Mouse (Mus musculus) kidney, postnatal 10 days (tissue): ENCODE measurements at regions not wholly inside any gene's neighbourhood (a gene's known extent, or its start where the extent isn't known, plus 50 kb on each side); places are given as distances from the start of the nearest gene placed in this dataset.
"Not testable (repeated sequence)": the region's sequence is repeated elsewhere in the genome, so short reads cannot be mapped to it uniquely, and the experiment has no call there.

ENCODE experiments used
- DNase-seq: peaks from one replicate; pipeline ENCODE4 v3.0.0; 2021; ENCODE audit warnings: mixed read lengths

GRCm38 (mm10) chr12:48387724-48388123 is 994.7 kb upstream of the Foxg1 start:
- no peak for DNase-seq

- no peak for DNase-seq
Measured at GRCm38 (mm10) chr12:48388192-48388812, 994.2 kb upstream of the Foxg1 start.

GRCm38 (mm10) chr12:48391008-48391407 is 991.5 kb upstream of the Foxg1 start:
- no peak for DNase-seq

GRCm38 (mm10) chr12:48439333-48440046 is 943.0 kb upstream of the Foxg1 start:
- no peak for DNase-seq

- DNase-seq: not testable (repeated sequence)
Measured at GRCm38 (mm10) chr12:48448719-48449118, 933.7 kb upstream of the Foxg1 start.

- no peak for DNase-seq
Measured at GRCm38 (mm10) chr12:48462392-48462791, 920.1 kb upstream of the Foxg1 start.

- DNase-seq: no peak
Measured at GRCm38 (mm10) chr12:48500735-48501134, 881.7 kb upstream of the Foxg1 start.

- DNase-seq: no peak
Measured at GRCm38 (mm10) chr12:48511594-48511993, 870.9 kb upstream of the Foxg1 start.

- no peak for DNase-seq
Measured at GRCm38 (mm10) chr12:48512259-48512658, 870.2 kb upstream of the Foxg1 start.

GRCm38 (mm10) chr12:48521996-48522395 is 860.5 kb upstream of the Foxg1 start:
- DNase-seq: no peak

GRCm38 (mm10) chr12:48559690-48560089 is 822.8 kb upstream of the Foxg1 start:
- peak; percentile 8 for DNase-seq

- DNase-seq: no peak
Measured at GRCm38 (mm10) chr12:48604401-48605197, 777.9 kb upstream of the Foxg1 start.

- DNase-seq: no peak
Measured at GRCm38 (mm10) chr12:48605423-48605822, 777.0 kb upstream of the Foxg1 start.

- no peak for DNase-seq
Measured at GRCm38 (mm10) chr12:48609391-48609790, 773.1 kb upstream of the Foxg1 start.

- DNase-seq: no peak
Measured at GRCm38 (mm10) chr12:48612066-48612465, 770.4 kb upstream of the Foxg1 start.

GRCm38 (mm10) chr12:48616337-48616736 is 766.1 kb upstream of the Foxg1 start:
- DNase-seq: no peak

- DNase-seq: no peak
Measured at GRCm38 (mm10) chr12:48633559-48633958, 748.9 kb upstream of the Foxg1 start.

- no peak for DNase-seq
Measured at GRCm38 (mm10) chr12:48634671-48635241, 747.7 kb upstream of the Foxg1 start.

GRCm38 (mm10) chr12:48641974-48642373 is 740.5 kb upstream of the Foxg1 start:
- DNase-seq: no peak

GRCm38 (mm10) chr12:48645135-48645534 is 737.3 kb upstream of the Foxg1 start:
- DNase-seq: no peak

- no peak for DNase-seq
Measured at GRCm38 (mm10) chr12:48645910-48646309, 736.5 kb upstream of the Foxg1 start.

GRCm38 (mm10) chr12:48675176-48675575 is 707.3 kb upstream of the Foxg1 start:
- no peak for DNase-seq

- no peak for DNase-seq
Measured at GRCm38 (mm10) chr12:48680957-48681356, 701.5 kb upstream of the Foxg1 start.
